In genomic region chr11:86076403-86076802, GRCm38 (mm10) we compare ENCODE assay signal across 16 mouse cellular contexts.
"Had no signal": no experiment of that assay in that cellular context is flagged by ENCODE, and none has a peak within 500 bp of the region (broad histone marks: within the 10 kb centered on the region; RNA-seq: fewer than 3 reads in every experiment).

No protein-coding gene starts in this region.

- H3K4me2 ChIP-seq: limb, embryonic 12.5 days; limb, embryonic 15.5 days; liver, embryonic 11.5 days; lung, embryonic 15.5 days; midbrain, embryonic 12.5 days had no signal

- ATAC-seq: liver, postnatal 0 days; midbrain, embryonic 16.5 days had no signal

- H3K4me3 ChIP-seq: limb, embryonic 12.5 days; limb, embryonic 15.5 days; lung, embryonic 15.5 days; midbrain, embryonic 12.5 days; myocyte had no signal

- H3K27ac ChIP-seq: limb, embryonic 12.5 days; limb, embryonic 15.5 days; liver, embryonic 14.5 days; lung, embryonic 15.5 days; macrophage; midbrain, embryonic 12.5 days had no signal

- H3K4me1 ChIP-seq: limb, embryonic 12.5 days; limb, embryonic 15.5 days; lung, embryonic 15.5 days; midbrain, embryonic 12.5 days had no signal

- DNase-seq: kidney, adult 2 months; kidney, postnatal 10 days; kidney, postnatal 36 days; layer of hippocampus, postnatal 36 days; liver, postnatal 0 days; thymus, adult 18-20 months; thymus, postnatal 36 days had no signal

- H3K9ac ChIP-seq: limb, embryonic 12.5 days; limb, embryonic 15.5 days; liver, embryonic 14.5 days; liver, postnatal 0 days; lung, embryonic 15.5 days; midbrain, embryonic 12.5 days had no signal

- H3K9me3 ChIP-seq: limb, embryonic 12.5 days; limb, embryonic 15.5 days; lung, embryonic 15.5 days; midbrain, embryonic 12.5 days had no signal

- H3K27me3 ChIP-seq: limb, embryonic 12.5 days; limb, embryonic 15.5 days; lung, embryonic 15.5 days; midbrain, embryonic 12.5 days had no signal
